Mouse (Mus musculus) spleen, adult 18-20 months (tissue): ENCODE measurements at regions not wholly inside any gene's neighbourhood (a gene's known extent, or its start where the extent isn't known, plus 50 kb on each side); places are given as distances from the start of the nearest gene placed in this dataset.

Experiments used
- DNase-seq, 2 experiments: peaks; one replicate each; pipeline ENCODE4 v3.0.0; 2022; ENCODE audit warnings: mixed read lengths in 2 of 2

DNA sequence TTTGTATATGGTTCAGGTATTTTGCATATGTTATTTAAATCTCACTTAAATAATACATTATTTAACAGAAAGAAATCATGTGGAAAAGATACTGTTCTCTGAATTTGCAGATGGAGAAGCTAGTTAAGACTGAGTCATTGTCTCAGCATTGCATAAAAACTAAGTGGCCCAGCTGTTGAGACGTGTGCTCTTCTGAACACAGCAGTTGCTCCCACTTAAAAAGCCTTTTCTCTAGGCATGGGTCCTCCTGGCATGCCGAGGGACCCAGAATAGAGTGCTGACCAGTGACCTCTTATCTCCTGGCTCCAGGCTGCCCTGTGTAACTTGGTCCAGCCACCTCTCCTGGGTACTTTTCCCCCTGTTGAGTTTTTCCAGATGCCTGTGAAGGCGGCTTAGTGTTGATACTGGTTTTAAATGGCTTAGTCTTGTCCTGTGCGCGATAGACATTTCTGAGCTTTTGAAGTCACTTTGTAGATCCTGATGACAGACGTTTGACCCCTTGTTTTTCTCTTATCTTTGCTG is 312.2 kb downstream of the Plpp3 start:
- DNase-seq: no peak

DNA sequence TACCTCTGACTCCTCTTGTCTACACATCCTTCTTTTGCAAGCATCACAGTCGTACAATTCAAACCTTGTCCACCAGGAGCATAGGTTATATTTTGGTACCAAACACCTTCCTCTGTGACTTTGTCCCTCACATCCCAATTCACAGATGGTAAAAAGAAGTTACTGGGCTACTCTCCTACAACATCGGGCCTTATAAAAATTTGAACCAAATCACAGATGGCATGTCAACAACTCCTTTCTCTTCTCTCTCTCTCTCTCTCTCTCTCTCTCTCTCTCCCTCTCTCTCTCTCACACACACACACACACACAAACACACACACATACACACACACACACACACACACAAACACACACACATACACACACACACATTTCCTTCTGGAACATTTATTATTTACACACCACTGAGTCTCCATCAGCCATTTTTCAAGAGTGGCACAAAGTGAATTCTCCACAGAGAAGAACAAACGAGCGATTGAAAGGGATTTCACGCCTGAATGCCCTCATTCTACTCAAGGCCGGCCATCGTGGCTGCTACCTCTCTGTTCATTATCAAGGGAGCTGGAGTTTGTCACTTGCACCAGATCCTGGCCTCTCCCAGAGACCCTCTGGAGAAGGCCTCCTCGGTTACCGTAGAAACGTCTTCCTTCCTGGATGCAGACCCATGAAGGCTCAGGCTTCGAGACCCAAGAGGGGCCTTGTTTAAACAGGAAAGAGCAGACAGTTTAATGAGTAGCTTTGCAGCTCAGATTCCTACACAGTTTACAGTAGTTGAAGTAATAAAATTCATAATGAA is 314.7 kb upstream of the Gm12728 start:
- DNase-seq: no peak

- DNase-seq: no peak
These were observed 313.3 kb upstream of the Gm12728 start for GRCm38 (mm10) chr4:105476332-105476731.

DNA sequence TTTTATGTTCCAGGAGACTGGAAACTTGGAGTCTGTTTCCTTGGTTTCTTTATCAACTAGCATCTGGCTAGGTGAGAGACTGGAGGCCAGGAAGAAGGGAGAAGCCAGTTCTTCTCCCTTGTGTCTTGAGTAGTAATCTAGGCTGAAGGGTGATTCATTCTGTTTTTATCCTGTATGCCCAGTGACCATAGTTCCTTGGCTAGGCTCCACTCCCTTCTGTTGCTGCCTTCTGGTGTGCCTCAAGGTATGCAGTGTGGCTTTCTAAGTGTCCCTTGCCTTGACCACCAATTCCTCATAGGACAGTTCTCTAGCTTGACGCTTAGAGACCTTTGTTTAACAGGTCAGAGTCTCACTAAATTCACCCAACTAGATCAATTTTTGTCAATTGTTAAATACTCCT is 303.3 kb upstream of the Gm12728 start:
- no peak for DNase-seq

DNA sequence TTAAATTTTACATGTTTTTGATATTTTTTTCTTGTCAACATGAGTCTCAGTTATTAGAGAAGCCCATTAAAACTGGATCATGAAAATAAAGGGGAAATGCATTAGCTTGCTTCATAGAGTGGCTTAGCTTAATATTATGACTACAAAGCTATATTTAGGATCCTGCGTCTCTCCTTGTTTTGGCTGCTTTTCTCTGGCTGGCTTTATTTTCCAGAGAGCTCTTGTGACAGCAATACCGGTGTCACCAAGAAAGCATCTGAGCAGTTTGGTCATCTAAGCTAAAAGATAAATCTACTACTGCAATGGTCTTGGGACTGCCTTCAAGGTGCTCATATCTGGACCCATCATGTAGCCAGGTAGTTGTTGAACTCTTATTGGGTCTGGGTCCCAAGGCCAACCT is 293.5 kb upstream of the Gm12728 start:
- DNase-seq: no peak

GRCm38 (mm10) chr4:105506190-105506589 is 283.5 kb upstream of the Gm12728 start:
- no peak for DNase-seq

- no peak for DNase-seq
These were observed 282.4 kb upstream of the Gm12728 start for GRCm38 (mm10) chr4:105507221-105507620.

DNA sequence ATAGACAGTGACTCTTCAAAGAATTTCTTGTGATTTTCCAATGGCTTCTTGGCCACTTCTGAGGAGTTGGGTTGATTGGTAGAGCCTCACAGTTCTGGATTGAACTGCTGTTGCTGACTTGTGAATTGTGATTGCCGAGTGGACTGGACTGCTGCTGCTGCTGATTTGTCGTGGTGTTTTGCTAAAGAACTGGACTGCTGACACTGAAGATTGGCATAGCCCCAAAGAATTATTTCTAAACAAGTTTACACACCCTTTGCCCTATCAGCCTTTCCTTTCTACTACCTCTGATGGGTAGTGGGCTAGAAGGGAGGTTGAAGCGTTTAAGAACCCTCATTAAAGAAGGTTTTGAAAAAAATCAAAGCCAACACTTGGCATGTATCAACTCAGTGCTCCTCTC is 280.6 kb upstream of the Gm12728 start:
- DNase-seq: no peak

- DNase-seq: no peak
These were observed 279.3 kb upstream of the Gm12728 start for GRCm38 (mm10) chr4:105510406-105510805.

DNA sequence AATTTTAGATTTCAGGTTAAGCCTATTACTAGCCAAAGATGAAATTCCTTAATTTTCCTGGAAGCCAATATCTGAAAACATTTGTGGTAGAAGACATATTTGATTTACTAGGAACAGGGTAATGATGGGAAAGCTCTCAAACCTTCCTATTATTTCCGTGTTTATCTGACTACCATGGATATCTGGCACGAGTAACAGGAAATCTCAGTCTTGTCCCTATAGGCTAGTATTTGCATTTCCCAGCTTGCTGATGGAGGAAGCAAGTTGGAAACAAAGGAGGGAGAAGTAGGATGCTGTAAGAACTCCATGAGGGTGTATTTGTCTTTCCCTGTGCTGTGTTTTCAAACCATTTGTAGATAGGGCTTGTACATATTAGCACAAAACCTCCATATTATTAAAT is 264.5 kb upstream of the Gm12728 start:
- DNase-seq: no peak

GRCm38 (mm10) chr4:105526755-105527154 is 262.9 kb upstream of the Gm12728 start:
- no peak for DNase-seq

DNA sequence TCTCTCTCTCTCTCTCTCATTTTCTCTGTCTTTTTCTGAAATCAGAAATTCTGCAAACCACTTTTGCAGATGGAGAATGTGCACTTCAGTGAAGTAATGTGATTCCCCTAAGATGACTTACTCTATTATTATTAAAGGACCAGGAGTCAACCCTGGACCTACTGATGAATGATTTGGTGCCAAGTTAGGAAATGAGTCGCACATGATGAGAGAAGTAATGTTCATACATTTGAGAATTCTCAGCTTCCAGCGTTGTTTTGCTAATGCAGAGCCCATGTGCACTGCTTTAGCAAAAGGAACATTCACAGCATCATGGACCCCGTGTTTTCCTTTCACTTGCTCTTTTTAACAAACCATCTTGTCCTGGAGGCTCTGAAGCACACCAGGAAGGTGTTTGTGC is 262.4 kb upstream of the Gm12728 start:
- no peak for DNase-seq

GRCm38 (mm10) chr4:105531651-105532425 is 257.8 kb upstream of the Gm12728 start:
- DNase-seq: no peak

DNA sequence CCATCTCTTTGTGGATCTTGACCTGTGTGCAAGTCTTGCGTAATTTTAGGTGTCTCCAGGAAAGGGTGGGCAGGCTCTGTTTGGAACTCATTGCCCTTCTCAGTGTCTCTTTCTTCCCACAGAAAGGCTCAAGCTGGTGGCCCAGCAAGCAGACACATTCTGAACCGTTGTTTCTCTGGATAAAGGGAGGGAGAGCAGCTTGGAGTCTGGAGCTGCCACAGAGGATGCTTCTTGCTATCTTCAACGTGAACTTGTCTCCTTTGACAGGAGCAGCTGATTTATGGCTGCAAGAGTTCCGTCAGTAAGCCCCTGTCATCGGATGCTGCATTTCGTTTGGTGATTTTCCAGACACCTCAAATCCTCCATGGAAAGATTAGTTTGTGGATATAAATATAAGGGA is 254.2 kb upstream of the Gm12728 start:
- no peak for DNase-seq

DNA sequence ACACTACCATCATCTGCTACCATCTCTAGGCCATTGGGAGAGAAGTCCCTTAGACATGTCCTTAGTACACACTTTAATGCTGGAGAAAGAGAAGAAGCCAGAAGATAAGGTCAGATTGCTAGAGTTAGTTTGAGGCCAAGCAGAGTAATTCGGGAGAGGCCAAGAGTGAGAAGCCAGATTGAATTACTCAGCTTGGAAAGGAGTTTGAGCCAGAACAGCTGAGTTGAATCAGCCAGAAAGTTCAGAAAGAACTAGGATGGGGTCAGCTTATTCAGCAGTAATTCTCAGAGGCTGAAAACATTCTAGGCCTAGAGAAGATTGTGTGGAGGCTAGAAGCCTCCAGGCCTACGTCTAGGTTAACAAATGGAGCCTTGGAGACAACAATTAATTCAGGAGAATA is 244.2 kb upstream of the Gm12728 start:
- DNase-seq: no peak

DNA sequence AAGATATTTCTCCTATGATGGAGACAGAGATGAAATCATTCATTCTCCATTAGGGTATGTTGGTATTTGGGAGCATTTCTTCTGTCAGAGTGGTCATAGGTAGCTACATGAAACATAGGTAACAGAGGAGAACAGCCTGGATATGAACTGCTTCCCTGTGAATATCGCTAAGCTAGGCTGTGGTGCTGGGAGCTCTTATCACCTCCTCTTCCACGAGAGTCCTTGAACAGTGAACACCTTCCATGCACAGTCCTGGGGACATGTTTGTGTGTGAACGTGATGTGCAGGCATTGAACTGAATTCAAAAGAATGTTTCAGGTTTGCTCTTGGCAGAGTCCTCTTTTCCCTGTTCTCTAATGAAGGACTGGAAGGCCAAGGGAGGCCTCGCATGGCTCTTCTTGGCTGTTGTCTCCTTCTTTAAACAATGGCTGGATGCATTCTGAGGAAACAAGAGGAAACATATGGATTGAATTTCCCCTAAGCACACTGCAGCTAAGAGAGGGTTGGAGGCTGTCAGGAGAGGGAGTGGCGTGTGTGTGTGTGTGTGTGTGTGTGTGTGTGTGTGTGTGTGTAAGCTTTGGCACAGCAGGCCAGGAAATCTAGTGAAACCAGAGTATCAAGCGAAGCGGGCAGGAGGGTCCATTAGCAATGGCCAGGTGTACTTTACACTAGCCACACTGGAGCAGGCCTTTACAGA is 239.8 kb upstream of the Gm12728 start:
- no peak for DNase-seq

GRCm38 (mm10) chr4:105551966-105552685 is 237.5 kb upstream of the Gm12728 start:
- no peak for DNase-seq

DNA sequence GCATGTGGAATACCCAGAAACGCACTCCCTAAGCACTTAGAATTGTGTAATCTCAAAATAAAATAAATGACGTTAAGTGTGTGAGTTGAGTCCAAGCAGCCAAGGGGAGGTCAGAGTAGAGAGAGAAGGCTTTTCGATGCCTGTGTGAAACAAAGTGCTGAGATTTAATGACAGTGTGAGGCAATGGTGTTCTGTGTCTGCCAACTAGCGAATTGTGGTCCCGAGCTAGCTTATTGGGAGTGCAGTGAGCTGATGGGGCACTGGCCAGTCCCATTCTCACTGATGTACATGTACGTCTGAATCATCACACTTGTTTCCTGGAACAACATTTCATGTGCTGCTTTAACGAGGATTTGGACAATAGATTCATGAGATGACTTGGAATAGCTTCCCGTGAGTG is 234.7 kb upstream of the Gm12728 start:
- no peak for DNase-seq

DNA sequence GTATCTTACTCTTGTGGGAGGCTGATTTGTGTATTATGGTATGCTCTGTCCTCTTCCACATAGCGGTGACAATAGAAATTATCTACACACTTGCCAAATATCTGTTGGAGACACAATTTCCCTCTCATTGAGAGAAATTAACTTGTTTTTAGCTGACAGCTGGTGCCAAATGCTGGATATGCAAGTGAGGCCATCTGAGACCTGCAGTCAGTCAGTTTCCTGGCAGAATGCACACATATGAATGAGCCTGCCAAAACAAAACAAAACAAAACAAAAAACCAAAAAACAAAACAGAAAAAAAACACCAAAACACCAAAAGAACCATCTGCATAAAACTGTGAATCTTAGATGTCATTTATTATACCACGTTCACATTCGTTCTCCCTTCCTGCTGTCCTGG is 233.7 kb upstream of the Gm12728 start:
- no peak for DNase-seq

GRCm38 (mm10) chr4:105557396-105557795 is 232.3 kb upstream of the Gm12728 start:
- DNase-seq: no peak

DNA sequence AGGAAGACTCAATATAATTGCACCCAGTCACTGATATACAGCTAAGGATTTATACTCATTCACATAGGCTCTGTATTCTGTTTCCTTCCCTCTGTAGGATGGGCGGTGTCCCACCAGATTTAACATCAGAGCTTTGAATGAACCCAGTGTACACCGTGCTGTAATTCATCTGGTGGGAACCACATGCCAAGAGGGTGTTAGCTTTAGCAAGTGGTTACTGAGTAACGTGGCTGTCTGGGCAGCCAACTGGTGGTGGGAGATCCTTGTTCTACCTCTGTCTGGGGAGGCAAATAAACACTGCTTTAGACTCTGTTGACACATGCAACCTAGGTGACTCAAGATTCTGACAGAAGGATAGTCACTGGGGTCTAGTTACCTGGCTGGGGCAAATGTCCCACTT is 229.6 kb upstream of the Gm12728 start:
- no peak for DNase-seq

DNA sequence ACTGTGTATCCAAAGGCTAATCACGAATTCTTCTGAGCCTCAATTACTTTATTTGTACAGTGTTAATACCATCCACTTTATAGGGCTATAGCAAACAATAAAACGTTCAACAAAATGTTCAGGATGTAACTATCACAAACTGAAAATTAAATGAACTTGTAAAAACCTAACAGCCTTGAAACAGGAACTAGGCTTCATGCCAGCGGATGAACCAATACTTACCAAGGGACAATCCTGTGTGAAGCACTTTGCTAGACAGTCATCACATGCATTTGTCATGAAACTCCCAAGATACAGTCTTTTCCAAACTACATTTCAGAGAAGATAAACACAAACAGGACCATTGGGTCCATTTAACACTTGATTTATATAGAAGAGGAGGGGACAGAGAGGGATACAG is 228.9 kb upstream of the Gm12728 start:
- no peak for DNase-seq

DNA sequence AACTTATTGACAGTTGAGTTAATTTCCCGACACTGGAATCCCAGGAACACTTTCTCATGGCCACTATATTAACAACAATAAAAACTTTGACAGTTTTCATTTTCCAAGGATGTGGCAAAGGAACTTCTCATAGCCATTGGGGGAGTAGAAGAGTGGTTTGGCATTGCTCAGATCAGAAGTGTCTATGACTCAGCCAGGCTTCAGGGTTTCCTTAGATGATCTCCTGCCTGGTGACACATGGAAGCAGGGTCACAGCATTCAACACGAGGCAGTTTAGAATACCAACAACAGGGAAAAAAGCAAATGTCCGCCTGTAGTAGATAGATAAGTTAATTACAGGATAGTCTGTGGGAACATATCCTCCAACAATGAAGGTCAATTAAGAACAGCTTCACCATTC is 228.1 kb upstream of the Gm12728 start:
- DNase-seq: no peak
